Mouse (Mus musculus) cerebellum, postnatal 36 days (tissue): ENCODE data around the gene St7l.

Experiments used
- DNase-seq, 2 experiments: peaks; one replicate each; pipeline ENCODE4 v3.0.0; 2021 to 2022; ENCODE audit warnings: mixed read lengths in 2 of 2

Gene St7l

GRCm38 (mm10) chr3:104963331-104964276 is 99.8 kb downstream of the St7l start:
- no peak for DNase-seq

- DNase-seq, result no peak
Measured at GRCm38 (mm10) chr3:104965070-104965855, 101.5 kb downstream of the St7l start.

- DNase-seq, result no peak
Measured at GRCm38 (mm10) chr3:104965991-104966554, 102.3 kb downstream of the St7l start.

- peak; percentile 73 to 74 for DNase-seq
Measured at GRCm38 (mm10) chr3:104967548-104968300, 103.9 kb downstream of the St7l start.
